Mouse (Mus musculus): Measurements from ENCODE around the gene Ccnc. TPM values are rescaled to one million over a fixed set of nuclear protein-coding genes. Genes with fewer than 3 reads are reported as not detected.
"Not testable (repeated sequence)": the region's sequence is repeated elsewhere in the genome, so short reads cannot be mapped to it uniquely, and the experiment has no call there.

Gene Ccnc
- polyA plus RNA-seq, 1 experiment from 2014 or later: 25.7 TPM

- not testable (repeated sequence) for H3K9me3 ChIP-seq; H3K4me2 ChIP-seq; H3K4me1 ChIP-seq; ATAC-seq (ENCODE audit: extremely low read depth, insufficient number of reproducible peaks, low FRiP score, low TSS enrichment); H3K27ac ChIP-seq (replicated peaks); H3K4me3 ChIP-seq; H3K9ac ChIP-seq; H3K27me3 ChIP-seq (replicated peaks)
- peaks cover 38% of the 10 kb centered on the region for H3K36me3 ChIP-seq
- 91% methylated on average over 8 of the region's 8 CpGs for WGBS
Measured at GRCm38 (mm10) chr4:21744142-21744541, 16.6 kb downstream of the Ccnc start.

- Histone ChIP-seq H3K4me1 (no peaks in the 10 kb centered on the region), H3K4me2 (no peak overlapping the region), H3K9ac (no peak overlapping the region), H3K36me3 (peaks cover 38% of the 10 kb centered on the region), H3K27ac (replicated peaks) (no peak overlapping the region), H3K9me3 (no peaks in the 10 kb centered on the region), H3K27me3 (replicated peaks) (no peaks in the 10 kb centered on the region), H3K4me3 (no peak overlapping the region)
- 72% methylated on average over 5 of the region's 5 CpGs for WGBS
- ATAC-seq (ENCODE audit: extremely low read depth, insufficient number of reproducible peaks, low FRiP score, low TSS enrichment): no peak
Measured at GRCm38 (mm10) chr4:21745723-21746122, 18.2 kb downstream of the Ccnc start.

- Histone ChIP-seq H3K27me3 (replicated peaks) (no peaks in the 10 kb centered on the region), H3K4me1 (no peaks in the 10 kb centered on the region), H3K4me2 (no peak overlapping the region), H3K4me3 (no peak overlapping the region), H3K27ac (replicated peaks) (no peak overlapping the region), H3K36me3 (peaks cover 37% of the 10 kb centered on the region), H3K9ac (no peak overlapping the region), H3K9me3 (no peaks in the 10 kb centered on the region)
- no peak for ATAC-seq (ENCODE audit: extremely low read depth, insufficient number of reproducible peaks, low FRiP score, low TSS enrichment)
- WGBS: 64% methylated on average over 4 of the region's 4 CpGs
Measured at GRCm38 (mm10) chr4:21755123-21755789, 27.8 kb downstream of the Ccnc start.

- Histone ChIP-seq H3K4me3 (no peak overlapping the region), H3K27me3 (replicated peaks) (no peaks in the 10 kb centered on the region), H3K9me3 (no peaks in the 10 kb centered on the region), H3K27ac (replicated peaks) (no peak overlapping the region), H3K9ac (no peak overlapping the region), H3K36me3 (peaks cover 24% of the 10 kb centered on the region), H3K4me1 (peaks cover 5% of the 10 kb centered on the region), H3K4me2 (no peak overlapping the region)
- WGBS: 51% methylated on average over 1 of the region's 1 CpGs
- ATAC-seq (ENCODE audit: extremely low read depth, insufficient number of reproducible peaks, low FRiP score, low TSS enrichment): no peak
Measured at GRCm38 (mm10) chr4:21758860-21759259, 31.4 kb downstream of the Ccnc start.

- no peak overlapping the region for H3K27ac ChIP-seq (replicated peaks)
- H3K36me3 ChIP-seq: peaks cover 24% of the 10 kb centered on the region
- ATAC-seq (ENCODE audit: extremely low read depth, insufficient number of reproducible peaks, low FRiP score, low TSS enrichment): no peak
- H3K4me3 ChIP-seq: no peak overlapping the region
- no peaks in the 10 kb centered on the region for H3K27me3 ChIP-seq (replicated peaks)
- no peak overlapping the region for H3K9ac ChIP-seq
- no peaks in the 10 kb centered on the region for H3K9me3 ChIP-seq
- WGBS: 72% methylated on average over 9 of the region's 9 CpGs
- peaks cover 5% of the 10 kb centered on the region for H3K4me1 ChIP-seq
- no peak overlapping the region for H3K4me2 ChIP-seq
Measured at GRCm38 (mm10) chr4:21761416-21762160, 34.1 kb downstream of the Ccnc start.

- H3K27me3 ChIP-seq (replicated peaks): no peaks in the 10 kb centered on the region
- H3K9ac ChIP-seq: no peak overlapping the region
- H3K4me3 ChIP-seq: no peak overlapping the region
- no peak for ATAC-seq (ENCODE audit: extremely low read depth, insufficient number of reproducible peaks, low FRiP score, low TSS enrichment)
- no peaks in the 10 kb centered on the region for H3K9me3 ChIP-seq
- WGBS: 71% methylated on average over 4 of the region's 4 CpGs
- H3K27ac ChIP-seq (replicated peaks): no peak overlapping the region
- H3K4me1 ChIP-seq: peaks cover 5% of the 10 kb centered on the region
- peaks cover 8% of the 10 kb centered on the region for H3K36me3 ChIP-seq
- no peak overlapping the region for H3K4me2 ChIP-seq
Measured at GRCm38 (mm10) chr4:21763827-21764226, 36.3 kb downstream of the Ccnc start.

- Histone ChIP-seq H3K4me2 (peak overlapping the region; percentile 84), H3K9me3 (no peaks in the 10 kb centered on the region), H3K36me3 (no peaks in the 10 kb centered on the region), H3K9ac (peak overlapping the region; percentile 85), H3K27ac (replicated peaks) (peak overlapping the region; percentile 26; the same call in 1 of the 2 replicates), H3K27me3 (replicated peaks) (no peaks in the 10 kb centered on the region), H3K4me1 (peaks cover 5% of the 10 kb centered on the region), H3K4me3 (peak overlapping the region; percentile 85)
- 23% methylated on average over 14 of the region's 14 CpGs for WGBS
- ATAC-seq (ENCODE audit: extremely low read depth, insufficient number of reproducible peaks, low FRiP score, low TSS enrichment): no peak; the same call in 1 of the 2 replicates
Measured at GRCm38 (mm10) chr4:21766171-21766862, 38.8 kb downstream of the Ccnc start.

- ATAC-seq (ENCODE audit: extremely low read depth, insufficient number of reproducible peaks, low FRiP score, low TSS enrichment): peak; percentile 83
- Histone ChIP-seq H3K27ac (replicated peaks) (peak within 1 kb of the TSS; percentile 26; the same call in 1 of the 2 replicates), H3K36me3 (no peaks in the 10 kb centered on the region), H3K9me3 (no peaks in the 10 kb centered on the region), H3K4me1 (no peaks in the 10 kb centered on the region), H3K27me3 (replicated peaks) (no peaks in the 10 kb centered on the region), H3K4me3 (peak within 1 kb of the TSS; percentile 85), H3K4me2 (peak within 1 kb of the TSS; percentile 84), H3K9ac (peak within 1 kb of the TSS; percentile 85)
- 1% methylated on average over 17 of the region's 17 CpGs for WGBS
Measured at GRCm38 (mm10) chr4:21766863-21767304, 39.4 kb downstream of the Ccnc start, which contains the start of the genes Usp45 and Tstd3. Gene Usp45 (plus strand): TSS chr4:21767156. Gene Tstd3 (minus strand): TSS chr4:21767212.

- Histone ChIP-seq H3K4me3 (no peak overlapping the region), H3K4me1 (peaks cover 4% of the 10 kb centered on the region; the same call in 1 of the 2 replicates), H3K4me2 (no peak overlapping the region), H3K27ac (replicated peaks) (no peak overlapping the region), H3K27me3 (replicated peaks) (no peaks in the 10 kb centered on the region), H3K9ac (no peak overlapping the region), H3K36me3 (no peaks in the 10 kb centered on the region), H3K9me3 (no peaks in the 10 kb centered on the region)
- WGBS: 70% methylated on average over 1 of the region's 1 CpGs
- no peak for ATAC-seq (ENCODE audit: extremely low read depth, insufficient number of reproducible peaks, low FRiP score, low TSS enrichment)
Measured at GRCm38 (mm10) chr4:21771064-21771463, 43.6 kb downstream of the Ccnc start.

- 98% methylated on average over 1 of the region's 1 CpGs for WGBS
- Histone ChIP-seq H3K4me3 (no peak overlapping the region), H3K9me3 (no peaks in the 10 kb centered on the region), H3K4me2 (no peak overlapping the region), H3K4me1 (peaks cover 7% of the 10 kb centered on the region), H3K27ac (replicated peaks) (no peak overlapping the region), H3K27me3 (replicated peaks) (no peaks in the 10 kb centered on the region), H3K9ac (no peak overlapping the region), H3K36me3 (no peaks in the 10 kb centered on the region)
- no peak for ATAC-seq (ENCODE audit: extremely low read depth, insufficient number of reproducible peaks, low FRiP score, low TSS enrichment)
Measured at GRCm38 (mm10) chr4:21772306-21772705, 44.8 kb downstream of the Ccnc start.

Data from heart, embryonic 13.5 days (tissue).